Mouse (Mus musculus): ENCODE measurements around the gene Cog3.

Cog3 gene

DNA sequence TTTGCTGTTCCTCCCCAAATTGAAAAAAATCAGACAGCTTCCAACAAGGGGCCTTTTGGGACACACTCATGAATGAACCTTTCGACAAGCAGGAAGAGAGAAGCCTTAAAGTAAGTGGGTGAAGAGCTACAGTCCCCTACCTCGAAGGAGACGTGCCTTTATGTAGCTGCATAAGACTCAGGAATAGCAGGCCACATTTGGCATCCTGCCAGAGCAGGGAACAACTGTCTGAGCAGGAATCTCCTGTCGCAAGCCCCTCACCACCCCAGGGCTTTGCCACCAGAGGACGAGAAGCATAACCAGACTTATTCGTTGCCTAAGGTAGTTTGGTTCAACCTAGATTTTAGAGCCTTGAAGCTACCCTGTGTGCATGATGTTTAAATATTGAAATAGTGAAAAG is 78.0 kb downstream of the Cog3 start:
- DNase-seq, result no peak

DNA sequence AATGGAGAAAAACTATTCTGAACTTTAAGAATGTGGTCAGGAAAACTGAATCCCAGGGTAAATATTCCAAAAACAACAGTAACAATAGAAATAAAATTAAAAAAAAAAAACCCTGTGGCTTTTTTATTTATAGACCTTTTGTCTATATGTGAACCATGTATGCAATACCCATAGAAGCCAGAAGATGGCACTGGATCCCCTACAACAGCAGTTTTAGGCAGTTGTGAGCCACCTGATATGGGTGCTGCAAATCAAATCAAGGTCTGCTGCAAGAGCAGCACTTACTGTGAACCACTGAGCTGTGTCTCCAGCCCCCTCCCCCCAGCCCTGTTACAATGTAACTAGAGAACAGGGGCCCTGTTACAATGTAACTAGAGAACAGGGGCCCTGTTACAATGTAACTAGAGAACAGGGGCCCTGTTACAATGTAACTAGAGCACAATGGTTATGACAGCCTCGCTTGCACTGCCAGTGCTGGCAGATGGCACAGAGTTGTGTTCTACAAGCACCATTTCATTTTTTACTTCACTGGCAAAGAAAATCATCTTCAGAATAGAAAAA is 85.2 kb downstream of the Cog3 start:
- peak; percentile 69 to 73 for DNase-seq

DNA sequence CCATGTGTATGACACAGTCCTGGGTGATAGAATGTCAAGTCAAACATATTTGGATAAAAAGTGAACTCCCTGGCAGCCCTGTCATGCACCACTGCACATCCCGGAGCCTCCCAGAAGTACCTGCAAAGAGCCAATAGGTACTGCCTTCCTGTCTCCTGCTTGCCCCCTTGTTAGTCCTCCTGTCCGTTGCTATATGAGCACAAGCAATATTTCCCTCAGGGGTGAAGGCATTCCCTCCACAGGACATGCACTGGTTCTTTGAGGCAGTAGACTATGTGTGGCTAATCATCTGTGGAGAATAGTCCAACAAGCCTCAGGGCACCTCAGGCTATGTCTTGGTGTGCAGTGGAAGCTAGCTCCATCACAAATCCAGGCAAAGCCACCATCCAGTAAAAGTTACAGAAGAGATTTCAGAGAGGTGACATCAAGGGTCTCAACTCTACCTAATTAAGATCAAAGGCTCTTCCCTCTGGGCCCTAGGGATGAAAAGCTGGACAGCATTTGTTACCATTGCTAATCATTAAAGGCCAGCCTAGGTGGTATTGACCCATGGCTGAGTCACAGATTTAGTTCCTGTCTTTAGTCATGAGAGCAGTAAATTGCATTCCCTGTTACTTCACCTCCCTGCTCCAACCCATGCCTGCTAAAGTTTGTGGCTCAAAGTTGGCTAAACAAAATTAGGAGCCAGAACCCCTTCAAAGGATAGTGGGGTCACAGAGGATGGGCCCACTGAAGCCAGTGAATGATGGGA is 88.7 kb downstream of the Cog3 start:
- DNase-seq, result peak in 1 of 2 experiments; percentile 37

DNA sequence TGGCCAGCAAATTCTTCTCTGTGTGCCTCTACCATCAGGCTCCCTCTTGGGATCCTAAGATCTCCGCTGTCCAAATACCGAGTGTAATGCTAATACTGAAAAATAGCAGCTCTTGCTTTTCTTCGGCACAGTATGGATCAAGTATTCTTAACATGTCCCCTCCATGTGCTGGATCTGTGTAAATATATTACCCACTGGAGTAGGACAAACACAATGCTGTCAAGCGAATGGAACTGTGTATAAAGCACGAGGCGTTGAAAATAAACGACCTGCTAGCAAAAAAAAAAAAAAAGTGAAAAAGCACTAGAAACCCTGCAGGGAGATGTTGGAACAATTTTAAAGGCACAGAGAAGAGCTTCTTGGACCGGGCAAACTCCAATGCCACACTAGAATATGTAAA is 92.8 kb downstream of the Cog3 start:
- DNase-seq, result no peak

DNA sequence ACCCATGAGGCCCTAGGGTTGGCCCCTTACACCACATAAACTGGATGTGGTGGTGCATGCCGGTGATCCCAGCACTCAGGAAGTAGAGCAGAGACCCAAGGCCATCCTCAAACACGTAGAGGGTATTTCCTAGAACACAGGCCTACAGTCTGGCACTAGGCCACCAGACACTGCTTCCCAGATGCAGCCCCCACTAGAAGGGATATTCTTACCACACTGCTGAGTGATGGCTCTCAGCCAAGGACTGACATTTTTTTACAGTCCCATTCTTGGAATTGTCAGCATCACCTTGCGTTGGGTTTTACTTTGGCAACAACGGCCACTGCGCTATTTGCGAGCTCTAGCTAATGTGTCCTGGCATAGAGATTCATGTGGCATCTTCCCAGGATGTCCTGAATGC is 93.4 kb downstream of the Cog3 start:
- DNase-seq, result no peak
